Mouse (Mus musculus) ES-Bruce4 (cell line): ENCODE measurements around the gene Mef2c. TPM values are rescaled to one million over a fixed set of nuclear protein-coding genes. Genes with fewer than 3 reads are reported as not detected.

Experiments used
- H3K27ac ChIP-seq: 2 replicates; pipeline ENCODE4 v1.5.1; 2012; ENCODE audit warnings: low read length, inconsistent platforms; ENCODE audit not compliant: insufficient read depth
- H3K27me3 ChIP-seq: 2 replicates; pipeline ENCODE4 v1.6.1; 2012; ENCODE audit warnings: mild to moderate bottlenecking, low read length, inconsistent platforms; ENCODE audit not compliant: control insufficient read depth, poor library complexity, insufficient read depth, severe bottlenecking
- H3K36me3 ChIP-seq: 2 replicates; pipeline ENCODE4 v1.6.1; 2012; ENCODE audit warnings: inconsistent platforms, mild to moderate bottlenecking, low read length, moderate library complexity; ENCODE audit not compliant: control insufficient read depth, poor library complexity, insufficient read depth, severe bottlenecking
- H3K4me1 ChIP-seq: one replicate; pipeline ENCODE4 v1.8.1; 2011; ENCODE audit warnings: low read length; ENCODE audit not compliant: control insufficient read depth, insufficient read depth
- H3K4me3 ChIP-seq: 2 replicates; pipeline ENCODE4 v1.5.1; 2011; ENCODE audit warnings: low read depth, mild to moderate bottlenecking, low read length
- H3K9ac ChIP-seq: 2 replicates; pipeline ENCODE4 v1.6.1; 2012; ENCODE audit warnings: low read depth, mild to moderate bottlenecking, inconsistent platforms; ENCODE audit not compliant: poor library complexity, severe bottlenecking
- H3K9me3 ChIP-seq: replicated peaks from 2 replicates; pipeline ENCODE4 v1.6.1; 2012; ENCODE audit warnings: mild to moderate bottlenecking, low read length, inconsistent platforms; ENCODE audit not compliant: control insufficient read depth, poor library complexity, insufficient read depth, severe bottlenecking
- CTCF ChIP-seq: IDR thresholded peaks from one replicate; pipeline ENCODE4 v1.8.1; 2011; ENCODE audit warnings: low read depth, low read length
- EP300 ChIP-seq: IDR thresholded peaks from 2 replicates; pipeline ENCODE4 v1.6.1; 2011; ENCODE audit warnings: low read depth, low read length; ENCODE audit not compliant: insufficient read depth
- POLR2A ChIP-seq: IDR thresholded peaks from one replicate; pipeline ENCODE4 v1.8.1; 2011; ENCODE audit warnings: low read length; ENCODE audit not compliant: insufficient read depth
- polyA plus RNA-seq: library from polyadenylated mRNA; stranded (reverse); fragments of >200 nt; gene quantifications from 2 replicates; pipeline ENCODE4 v1.2.4, GENCODE M21; 2011; ENCODE audit warnings: low read depth; ENCODE audit not compliant: missing spikeins, insufficient read depth, insufficient read length

The Mef2c gene
- polyA plus RNA-seq, 1 experiment, result not detected

DNA sequence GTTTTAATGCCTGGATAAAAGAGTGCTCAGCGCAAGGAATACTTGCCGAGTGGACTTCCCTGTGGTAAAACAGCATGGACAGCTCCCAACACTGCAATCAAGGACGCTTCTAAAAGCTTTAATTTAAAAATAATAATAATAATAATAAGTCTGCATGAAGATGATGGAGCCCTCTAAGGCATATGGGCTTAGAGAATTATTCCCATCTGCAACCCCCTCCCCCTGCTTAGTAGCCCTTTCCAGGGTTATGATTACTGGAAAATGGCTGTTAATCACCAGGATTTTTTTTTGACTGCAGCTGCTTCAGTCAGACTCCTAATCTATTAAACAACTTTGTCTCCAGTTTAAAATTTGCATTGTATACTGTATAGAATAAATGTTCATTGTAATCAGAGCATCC lies 32.5 kb downstream of the Mef2c start:
- H3K27me3 ChIP-seq, result no peaks in the 10 kb centered on the region
- no peaks in the 10 kb centered on the region for H3K36me3 ChIP-seq
- H3K4me1 ChIP-seq, result no peaks in the 10 kb centered on the region
- no peak overlapping the region for H3K9ac ChIP-seq
- TF ChIP-seq EP300 (no peak), CTCF (no peak), POLR2A (no peak)
- no peaks in the 10 kb centered on the region for H3K9me3 ChIP-seq
- no peak overlapping the region for H3K27ac ChIP-seq
- no peak overlapping the region for H3K4me3 ChIP-seq

DNA sequence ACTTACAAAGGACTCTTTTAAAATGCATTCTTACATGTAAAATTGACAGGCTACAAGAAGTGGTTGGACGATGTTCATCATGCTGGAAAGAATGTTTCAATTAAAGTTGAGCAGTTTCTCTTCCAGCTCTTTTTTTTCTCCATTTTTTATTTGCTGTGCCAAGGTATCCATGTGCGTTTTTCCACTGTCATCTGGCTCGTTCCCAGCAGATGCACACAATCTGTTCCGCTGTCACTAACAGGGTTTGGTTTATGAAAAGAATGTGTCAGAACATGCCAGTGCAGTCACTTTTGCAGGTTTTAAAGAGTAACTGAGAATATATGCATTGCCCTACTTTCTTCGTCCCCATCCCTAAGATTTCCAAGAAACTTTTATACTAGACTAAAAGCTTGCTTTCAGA lies 33.3 kb downstream of the Mef2c start:
- Histone ChIP-seq H3K9me3 (no peaks in the 10 kb centered on the region), H3K36me3 (no peaks in the 10 kb centered on the region), H3K27ac (no peak overlapping the region), H3K27me3 (no peaks in the 10 kb centered on the region), H3K9ac (no peak overlapping the region), H3K4me1 (no peaks in the 10 kb centered on the region), H3K4me3 (no peak overlapping the region)
- TF ChIP-seq POLR2A (no peak), EP300 (no peak), CTCF (no peak)

DNA sequence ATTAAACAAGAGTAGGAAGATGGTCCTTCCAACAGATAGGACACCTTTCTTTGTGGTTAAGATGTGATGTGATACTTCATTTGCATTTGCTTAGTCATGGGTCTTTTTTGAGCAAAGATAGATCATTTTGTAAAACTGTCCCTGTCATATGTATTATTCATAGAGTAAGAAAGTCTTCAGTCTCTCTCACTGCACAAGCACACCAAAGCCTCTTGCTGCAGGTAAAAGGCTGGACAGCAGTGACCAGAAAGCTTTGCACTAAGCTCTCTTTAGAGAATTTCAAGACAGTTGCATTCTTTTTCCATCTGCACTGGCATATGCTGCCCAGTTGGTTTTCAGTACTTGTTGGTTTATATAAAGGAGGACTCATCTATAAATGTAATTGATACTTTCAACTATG lies 36.1 kb downstream of the Mef2c start:
- Histone ChIP-seq H3K4me3 (no peak overlapping the region), H3K9me3 (no peaks in the 10 kb centered on the region), H3K9ac (no peak overlapping the region), H3K27ac (no peak overlapping the region), H3K36me3 (no peaks in the 10 kb centered on the region), H3K27me3 (no peaks in the 10 kb centered on the region), H3K4me1 (no peaks in the 10 kb centered on the region)
- no peak for TF ChIP-seq CTCF
- TF ChIP-seq POLR2A, result no peak
- no peak for TF ChIP-seq EP300

DNA sequence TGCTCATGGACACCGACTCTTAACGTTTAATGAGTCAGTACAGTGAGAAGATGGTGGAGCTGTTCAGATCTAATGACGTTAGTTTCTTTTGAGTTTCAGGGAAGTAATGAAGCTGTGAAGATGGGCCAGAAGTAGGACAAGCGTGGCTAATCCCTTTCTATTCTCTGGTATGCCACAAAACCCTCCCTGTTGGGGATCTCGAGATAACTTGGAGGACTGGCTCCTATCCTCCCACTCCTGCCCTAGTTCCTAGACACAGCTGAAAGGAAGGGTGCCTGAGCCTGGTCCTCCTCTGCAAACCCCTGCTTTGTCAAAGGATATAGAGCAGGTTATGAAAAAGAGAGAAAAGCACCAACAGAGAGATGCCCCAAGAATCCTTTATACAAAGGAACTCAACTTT lies 38.8 kb downstream of the Mef2c start:
- Histone ChIP-seq H3K36me3 (no peaks in the 10 kb centered on the region), H3K4me3 (no peak overlapping the region), H3K9me3 (no peaks in the 10 kb centered on the region), H3K27me3 (no peaks in the 10 kb centered on the region), H3K9ac (no peak overlapping the region), H3K27ac (no peak overlapping the region), H3K4me1 (no peaks in the 10 kb centered on the region)
- no peak for TF ChIP-seq EP300
- TF ChIP-seq CTCF, result no peak
- no peak for TF ChIP-seq POLR2A

DNA sequence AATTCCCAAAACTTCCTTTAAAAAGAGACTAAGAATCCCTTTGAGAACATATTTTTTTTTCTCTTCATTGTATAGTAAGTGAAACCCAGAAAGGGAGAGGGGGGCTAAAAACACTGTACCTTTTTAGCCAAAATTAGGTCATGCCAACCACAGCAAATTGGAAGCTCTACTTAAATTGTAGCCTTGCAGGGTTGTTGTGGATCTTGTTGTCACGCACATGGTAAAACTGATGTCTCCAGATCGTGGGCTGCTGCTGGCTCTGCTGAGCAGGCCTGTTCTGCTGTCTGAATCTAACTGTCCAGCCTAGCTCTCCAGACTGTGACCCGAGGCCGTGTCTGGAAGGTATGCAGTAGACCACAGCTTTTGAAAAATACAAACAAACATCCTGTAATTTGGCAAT lies 40.9 kb downstream of the Mef2c start:
- TF ChIP-seq CTCF, result no peak
- no peak for TF ChIP-seq POLR2A
- no peak for TF ChIP-seq EP300
- Histone ChIP-seq H3K36me3 (no peaks in the 10 kb centered on the region), H3K27ac (no peak overlapping the region), H3K27me3 (no peaks in the 10 kb centered on the region), H3K9me3 (no peaks in the 10 kb centered on the region), H3K4me3 (no peak overlapping the region), H3K4me1 (no peaks in the 10 kb centered on the region), H3K9ac (no peak overlapping the region)

DNA sequence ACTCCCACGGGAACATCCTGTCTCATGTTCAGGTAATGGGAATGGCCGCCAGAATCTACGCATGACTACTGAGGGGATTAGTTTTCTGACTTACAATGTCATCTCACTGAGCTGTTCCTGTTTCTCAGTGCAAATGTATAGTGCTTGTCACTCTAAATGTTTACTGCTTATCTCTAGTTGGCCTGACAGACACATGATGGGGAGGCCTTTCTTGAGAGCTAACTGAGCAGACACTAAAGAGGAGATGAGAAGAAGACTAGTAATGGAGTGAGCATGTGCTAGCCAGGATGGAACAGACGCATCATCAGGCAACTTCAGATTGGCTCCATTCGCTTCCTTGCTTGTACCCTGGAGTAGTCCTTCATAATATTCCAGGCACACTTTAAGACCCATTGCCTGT lies 43.0 kb downstream of the Mef2c start:
- H3K36me3 ChIP-seq, result no peaks in the 10 kb centered on the region
- H3K4me3 ChIP-seq, result no peak overlapping the region
- H3K9me3 ChIP-seq, result no peaks in the 10 kb centered on the region
- H3K27ac ChIP-seq, result no peak overlapping the region
- H3K9ac ChIP-seq, result no peak overlapping the region
- TF ChIP-seq CTCF (no peak), EP300 (no peak), POLR2A (no peak)
- no peaks in the 10 kb centered on the region for H3K27me3 ChIP-seq
- no peaks in the 10 kb centered on the region for H3K4me1 ChIP-seq
